Mouse (Mus musculus) heart, adult 18-20 months (tissue): ENCODE results near the gene Nckap5. TPM values are rescaled to one million over a fixed set of nuclear protein-coding genes. Genes with fewer than 3 reads are reported as not detected.

Experiments
- DNase-seq, 2 experiments: peaks; one replicate each; pipeline ENCODE4 v3.0.0; 2021 to 2022; ENCODE audit warnings: mixed read lengths in 1 of 2
- total RNA-seq, 2 experiments: library from RNA; stranded (reverse); gene quantifications; 2 replicates each; pipeline ENCODE4 v1.2.3; 2021

The Nckap5 gene
- total RNA-seq, 2 experiments from 2014 or later: 8.8 to 10.9 TPM

DNA sequence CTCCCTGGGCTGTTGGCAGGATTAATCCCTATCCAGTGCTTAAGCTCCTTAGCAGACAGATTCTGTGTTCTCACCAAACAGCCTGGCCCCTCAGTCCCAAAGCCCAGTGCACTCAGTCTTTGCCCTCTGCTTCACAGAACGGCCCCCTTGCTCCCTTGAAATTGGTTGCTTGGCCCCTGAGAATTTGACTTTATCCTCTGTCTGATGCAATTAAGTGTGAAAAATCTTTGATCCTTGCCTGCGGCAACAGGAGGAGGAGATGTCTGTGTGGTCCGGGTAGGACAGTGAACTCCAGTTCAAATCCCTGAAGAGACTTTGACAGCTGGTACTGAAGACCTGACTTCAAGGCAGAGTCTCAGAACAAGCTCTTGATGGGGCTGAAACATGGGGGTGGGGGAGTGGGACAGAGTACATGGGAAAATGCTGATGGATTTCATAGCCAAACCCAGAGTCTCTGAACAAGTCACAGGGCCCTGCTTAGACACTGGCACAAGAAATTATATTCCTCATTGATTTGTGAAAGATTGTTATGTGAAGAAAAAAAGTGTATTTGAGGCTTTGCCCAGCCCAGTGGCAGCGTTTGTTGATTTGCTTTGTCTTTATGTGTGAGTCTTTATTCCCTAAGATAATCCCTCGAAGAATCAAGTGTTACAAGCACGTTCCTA, 65.0 kb downstream of the Nckap5 start:
- no peak for DNase-seq

DNA sequence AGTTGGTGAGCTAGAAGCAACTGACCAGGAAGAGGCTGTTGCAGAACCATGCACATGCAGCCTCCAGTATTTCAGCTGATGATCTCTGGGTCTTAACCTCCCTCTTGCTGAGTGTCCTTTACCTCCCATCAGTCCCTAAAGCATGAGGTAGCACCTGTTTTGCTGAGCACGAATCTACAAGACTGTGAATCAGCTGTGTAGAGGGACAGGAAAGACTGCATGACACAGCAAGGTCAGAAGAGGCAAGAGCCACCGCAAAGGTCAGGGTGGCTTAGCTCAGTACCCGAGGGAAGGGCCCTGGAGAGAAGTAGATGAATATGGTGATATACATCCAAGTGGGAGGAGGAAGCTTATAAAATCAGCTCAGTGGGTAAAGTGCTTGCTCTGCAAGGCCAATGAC, 66.4 kb downstream of the Nckap5 start:
- DNase-seq: no peak

DNA sequence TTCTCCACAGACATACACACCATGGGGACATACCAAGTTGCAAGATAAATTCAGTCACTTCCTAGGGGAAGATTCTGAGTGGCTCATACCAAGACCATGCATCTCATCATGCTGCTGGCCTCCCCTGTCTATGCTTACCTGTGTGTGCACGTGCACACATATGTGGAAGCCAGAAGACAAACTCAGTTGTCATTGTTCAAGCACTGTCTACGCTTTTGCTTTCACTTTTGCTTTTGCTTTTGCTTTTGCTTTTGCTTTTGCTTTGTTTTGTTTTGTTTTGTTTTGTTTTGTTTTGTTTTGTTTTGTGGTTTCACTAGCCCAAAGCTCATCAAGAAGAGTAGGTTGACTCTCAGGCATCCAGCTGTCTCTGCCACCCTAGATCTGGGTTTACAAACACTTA, 67.4 kb downstream of the Nckap5 start:
- no peak for DNase-seq

DNA sequence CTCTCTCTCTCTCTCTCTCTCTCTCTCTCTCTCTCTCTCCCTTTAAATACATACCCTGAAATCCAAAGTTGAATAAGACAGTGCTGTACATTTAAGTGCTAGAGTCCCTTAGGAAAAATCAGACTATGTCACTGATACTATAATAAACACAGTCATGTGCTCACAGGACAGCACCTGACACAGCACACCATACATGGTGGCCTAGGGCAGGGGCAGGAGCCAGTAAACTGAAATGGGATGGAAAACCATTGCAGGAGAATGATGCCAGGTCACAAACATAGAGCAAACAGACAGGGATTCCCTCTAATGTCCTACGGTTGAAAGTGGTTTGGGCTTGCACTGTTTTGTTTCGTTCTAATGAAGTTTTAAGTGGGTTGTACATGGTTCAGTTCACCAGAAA, 70.2 kb downstream of the Nckap5 start:
- no peak for DNase-seq

DNA sequence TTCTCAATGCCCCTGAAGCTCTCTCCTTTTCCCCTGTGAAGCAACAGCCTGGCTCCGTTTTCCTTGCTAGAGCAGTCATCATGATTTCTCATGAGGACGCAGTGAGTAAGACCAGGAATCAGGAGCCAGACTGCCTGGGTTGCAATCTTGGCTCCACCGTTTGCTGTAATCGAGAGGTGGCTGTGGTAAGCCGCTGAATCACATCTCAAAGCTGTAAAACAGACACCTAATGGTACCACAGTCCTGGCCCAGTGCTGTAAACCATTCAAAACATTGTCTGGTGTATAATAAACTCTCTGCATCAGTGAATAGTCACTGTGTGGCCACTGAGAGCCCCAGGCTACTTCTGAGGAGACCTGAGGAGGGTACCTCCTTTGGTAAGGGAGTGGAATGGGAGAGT, 74.9 kb downstream of the Nckap5 start:
- DNase-seq: peak in 1 of 2 experiments; percentile 14

DNA sequence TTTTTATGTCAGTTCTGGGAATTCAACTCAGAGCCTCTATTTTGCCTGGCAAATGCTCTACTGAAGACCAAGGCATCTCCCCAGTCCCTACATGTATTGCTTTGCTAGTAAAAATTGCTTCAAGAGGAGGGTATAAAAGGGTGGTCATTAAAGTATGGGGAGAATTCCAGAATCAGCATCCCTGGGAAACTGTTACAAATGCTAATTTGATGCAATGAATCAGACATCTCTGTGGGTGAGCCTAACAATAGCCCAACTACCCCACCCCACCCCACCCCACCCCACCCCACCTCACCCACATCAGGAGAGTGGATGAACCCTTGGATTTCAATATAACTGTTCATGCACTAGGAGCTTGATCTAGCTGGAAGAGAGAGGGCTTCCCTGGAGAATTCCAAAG, 77.0 kb downstream of the Nckap5 start:
- no peak for DNase-seq

DNA sequence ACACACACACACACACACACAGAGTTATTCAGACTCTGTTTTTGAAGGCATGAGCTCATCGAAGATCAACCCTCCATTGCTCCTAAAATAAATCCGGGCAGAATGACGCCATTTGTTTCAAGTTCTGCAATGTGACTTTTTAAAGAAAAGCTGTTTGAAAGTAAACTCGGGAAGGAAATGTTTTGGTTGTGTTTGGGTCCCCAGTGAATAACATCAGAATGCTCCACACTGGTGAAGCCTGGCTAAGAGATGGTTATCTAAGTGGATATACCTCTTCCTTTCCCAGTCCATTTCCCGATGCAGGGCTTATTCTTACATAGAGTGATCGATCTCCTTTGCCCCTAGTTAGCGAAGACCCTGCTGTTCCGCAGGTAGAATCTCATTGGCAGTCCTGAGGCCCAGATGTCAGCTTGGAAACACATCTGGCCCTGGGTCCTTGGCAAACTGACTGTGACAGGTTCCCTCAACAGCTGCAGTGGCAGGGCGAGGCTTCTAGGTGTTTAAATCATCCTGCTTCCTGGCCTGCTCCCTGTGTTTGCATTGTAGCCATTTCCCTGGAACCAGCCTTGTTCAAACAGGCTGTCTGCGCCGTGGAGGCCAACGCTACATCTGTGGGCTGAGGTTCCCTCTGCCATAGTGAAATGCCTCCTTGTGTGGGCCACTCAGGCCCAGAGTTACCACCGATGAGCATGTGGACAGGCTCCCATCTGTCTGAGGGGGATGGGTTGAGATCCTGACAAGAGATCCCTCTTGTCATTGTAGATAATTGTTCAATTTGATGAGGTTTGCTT, 78.2 kb downstream of the Nckap5 start:
- no peak for DNase-seq

DNA sequence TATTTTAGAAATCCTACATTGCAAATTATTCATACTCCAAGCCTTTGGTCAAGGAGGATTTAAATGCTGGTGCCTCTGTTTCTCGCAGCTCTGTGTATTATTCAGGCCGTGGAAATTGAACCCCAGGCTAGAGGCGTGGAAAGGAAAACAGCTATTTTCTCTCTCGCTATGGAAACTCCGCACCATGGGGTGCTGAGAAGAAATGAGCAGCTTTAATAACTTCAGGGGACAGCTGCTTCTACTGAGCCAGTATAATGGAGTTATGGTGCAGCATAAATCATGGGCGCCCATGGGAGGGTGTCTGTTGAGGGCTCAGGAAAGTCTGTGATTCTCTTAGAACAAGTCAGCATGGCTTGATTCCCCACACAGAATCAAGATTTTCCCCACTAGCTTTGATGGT, 79.5 kb downstream of the Nckap5 start:
- DNase-seq: no peak

DNA sequence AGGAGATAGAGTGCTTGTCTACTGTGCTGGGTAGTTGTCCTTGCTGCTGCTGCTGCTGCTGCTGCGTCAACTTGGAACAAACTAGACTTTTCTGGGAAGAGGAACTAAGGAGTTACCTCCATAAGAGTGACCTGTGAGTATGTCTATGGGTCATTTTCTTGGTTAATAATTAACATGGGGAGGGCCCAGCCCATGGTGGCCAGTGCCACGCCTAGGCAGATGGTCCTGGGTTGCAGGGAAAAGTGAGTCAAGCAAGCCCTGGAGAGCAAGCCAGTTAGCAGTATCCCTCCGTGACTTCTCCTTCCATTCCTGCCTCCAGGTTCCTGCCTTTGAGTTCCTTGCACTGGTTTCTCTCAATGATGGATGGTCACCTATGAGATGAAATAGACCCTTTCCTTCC, 80.4 kb downstream of the Nckap5 start:
- no peak for DNase-seq

DNA sequence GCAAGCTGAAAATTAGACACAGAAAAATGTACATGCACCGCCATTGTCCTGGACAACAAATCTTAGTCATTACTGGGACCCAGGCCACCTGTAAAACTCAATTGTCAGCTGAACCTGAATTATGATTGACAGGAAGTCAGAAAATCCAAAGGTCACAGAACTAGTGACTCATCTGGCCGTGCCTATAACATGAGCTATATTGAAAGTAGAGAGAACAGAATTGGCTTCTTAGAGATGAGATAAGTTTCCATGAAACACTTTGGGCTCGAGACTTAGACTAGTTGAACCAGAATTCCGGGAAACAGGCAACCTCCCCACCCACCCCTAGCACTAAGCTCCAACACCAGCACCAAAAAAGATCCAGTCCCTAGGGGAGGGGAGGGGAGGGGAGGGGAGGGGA, 82.7 kb downstream of the Nckap5 start:
- DNase-seq: no peak

DNA sequence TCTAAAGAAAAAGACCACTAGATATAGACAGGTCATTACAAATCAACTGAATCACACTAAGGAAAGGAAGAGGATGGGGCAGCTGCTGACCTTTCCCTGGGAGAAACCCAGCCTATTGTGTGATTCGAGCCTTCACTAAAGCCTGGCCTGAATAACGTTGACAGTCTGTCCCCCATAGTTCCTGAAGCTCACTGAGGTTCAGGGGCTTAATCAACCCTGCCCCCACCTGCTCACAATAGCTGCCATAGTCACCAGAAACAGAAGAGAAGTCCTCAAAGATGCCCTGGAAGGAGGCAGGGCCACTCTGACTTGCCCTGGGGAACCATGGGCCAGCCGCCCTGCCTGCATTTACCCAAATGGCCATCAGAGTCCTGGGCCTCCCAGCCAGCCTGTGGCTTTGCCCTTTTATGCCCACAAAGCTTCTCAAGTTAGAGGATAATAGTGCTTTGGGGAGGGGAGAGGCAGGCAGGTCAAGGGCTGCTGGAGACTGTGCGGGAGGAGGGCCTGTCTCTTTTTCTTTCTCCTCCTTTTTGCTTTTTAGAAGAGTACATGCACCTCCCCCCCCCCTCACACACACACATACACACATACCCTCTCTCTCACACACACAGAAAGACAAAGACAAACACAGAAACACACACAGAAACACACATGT, 85.0 kb downstream of the Nckap5 start:
- DNase-seq: no peak

DNA sequence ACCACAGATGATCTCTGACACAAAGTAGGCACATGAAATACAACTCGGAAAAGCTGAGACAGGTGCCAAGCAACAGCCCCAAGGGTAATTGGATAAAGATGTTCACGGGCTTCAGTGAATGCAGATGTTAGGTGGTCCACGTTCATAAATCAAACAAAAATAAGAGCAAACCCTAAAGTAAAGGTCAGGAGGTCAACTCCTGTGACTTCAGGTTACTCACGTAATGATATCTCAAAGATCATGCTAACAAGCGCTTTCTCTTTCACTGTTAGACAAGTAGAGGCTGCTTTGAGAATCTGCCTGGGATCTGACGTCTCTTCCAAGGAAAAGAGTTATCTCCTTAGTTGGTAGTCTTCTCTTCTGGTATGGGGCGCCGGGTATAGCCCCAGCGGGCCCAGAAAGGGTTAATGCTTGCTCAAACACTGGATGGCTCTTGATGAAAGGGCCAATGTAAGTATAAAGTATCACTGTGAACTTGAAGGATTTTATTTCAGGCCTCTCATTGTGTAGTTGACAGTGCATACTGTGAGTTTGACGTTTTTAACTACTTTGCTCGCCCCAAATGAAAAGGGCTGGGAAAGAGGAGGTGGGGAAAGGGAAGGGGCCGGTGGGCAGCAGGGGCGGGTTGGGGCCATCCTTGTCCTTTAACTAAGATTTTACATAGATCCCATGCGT, 85.8 kb downstream of the Nckap5 start:
- no peak for DNase-seq

DNA sequence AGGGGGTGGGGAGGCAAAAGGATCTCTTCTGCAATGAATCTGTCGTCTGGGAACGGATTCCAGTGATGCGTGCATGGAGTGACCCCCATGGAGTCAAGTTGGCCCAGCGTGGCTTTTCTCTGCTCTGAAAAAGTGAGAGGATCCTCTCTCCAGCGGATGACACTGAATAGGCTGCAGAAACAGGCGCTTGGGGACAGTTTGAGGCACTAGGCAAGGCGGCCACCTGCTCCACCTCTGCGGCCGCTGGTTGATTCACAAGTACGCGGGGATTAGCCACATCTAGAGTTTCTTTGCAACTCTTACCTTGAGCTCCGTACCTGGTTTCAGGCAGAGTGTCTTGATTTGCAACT, 92.3 kb downstream of the Nckap5 start:
- no peak for DNase-seq

DNA sequence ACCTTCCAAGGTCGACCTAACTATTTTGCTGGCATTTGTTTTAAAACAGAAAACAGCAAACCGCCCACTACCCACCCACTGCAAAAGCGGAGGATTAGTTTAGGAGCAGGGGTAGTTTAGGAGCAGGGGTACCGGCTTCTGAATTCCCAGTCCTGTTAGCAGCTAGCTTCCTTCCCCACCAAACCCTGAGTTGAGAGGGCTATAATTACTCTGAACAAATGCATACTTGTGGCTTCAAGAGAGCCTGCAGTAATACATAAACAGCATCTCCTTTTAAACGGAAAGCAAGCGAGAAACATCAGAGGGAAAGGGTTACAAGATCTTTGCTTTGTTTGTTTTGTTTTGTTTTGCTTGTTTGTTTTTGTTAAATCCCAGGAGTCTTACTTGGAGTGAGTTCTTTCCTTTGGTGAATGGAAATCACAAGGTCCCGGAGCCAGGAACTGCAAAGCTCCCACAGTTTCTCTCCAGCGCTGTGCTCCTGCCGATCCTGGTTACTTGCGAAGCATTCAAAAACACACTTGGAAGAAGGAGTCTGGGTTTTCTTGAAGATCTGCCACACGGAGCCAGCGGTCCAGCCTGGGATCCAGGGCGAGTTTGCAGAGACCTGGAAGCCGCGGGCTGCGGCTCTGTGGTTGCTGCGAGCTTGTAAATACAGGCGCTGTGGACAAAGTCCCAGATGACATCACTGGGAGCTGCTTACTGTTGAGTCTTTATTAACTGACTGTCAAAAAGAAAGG, 92.9 kb downstream of the Nckap5 start:
- DNase-seq: peak; percentile 55 to 71

DNA sequence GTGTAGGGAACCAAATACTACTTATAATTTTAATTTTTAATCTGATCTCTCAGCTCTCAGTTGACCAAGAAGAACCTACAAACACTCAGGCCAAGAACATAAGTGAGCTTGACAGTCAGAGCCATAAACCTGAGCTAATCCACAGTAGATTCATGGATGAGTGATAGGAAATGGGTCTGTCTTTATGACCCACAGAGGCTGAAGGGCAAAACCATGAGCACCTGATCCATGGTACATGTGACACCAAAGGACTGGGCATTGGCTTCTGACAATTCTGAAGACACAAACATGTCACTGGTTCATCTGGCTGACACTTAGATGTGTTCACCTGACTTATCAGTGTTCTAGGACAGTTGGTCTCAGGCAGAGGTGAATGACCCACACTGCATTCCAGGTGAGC, 98.9 kb downstream of the Nckap5 start:
- no peak for DNase-seq

DNA sequence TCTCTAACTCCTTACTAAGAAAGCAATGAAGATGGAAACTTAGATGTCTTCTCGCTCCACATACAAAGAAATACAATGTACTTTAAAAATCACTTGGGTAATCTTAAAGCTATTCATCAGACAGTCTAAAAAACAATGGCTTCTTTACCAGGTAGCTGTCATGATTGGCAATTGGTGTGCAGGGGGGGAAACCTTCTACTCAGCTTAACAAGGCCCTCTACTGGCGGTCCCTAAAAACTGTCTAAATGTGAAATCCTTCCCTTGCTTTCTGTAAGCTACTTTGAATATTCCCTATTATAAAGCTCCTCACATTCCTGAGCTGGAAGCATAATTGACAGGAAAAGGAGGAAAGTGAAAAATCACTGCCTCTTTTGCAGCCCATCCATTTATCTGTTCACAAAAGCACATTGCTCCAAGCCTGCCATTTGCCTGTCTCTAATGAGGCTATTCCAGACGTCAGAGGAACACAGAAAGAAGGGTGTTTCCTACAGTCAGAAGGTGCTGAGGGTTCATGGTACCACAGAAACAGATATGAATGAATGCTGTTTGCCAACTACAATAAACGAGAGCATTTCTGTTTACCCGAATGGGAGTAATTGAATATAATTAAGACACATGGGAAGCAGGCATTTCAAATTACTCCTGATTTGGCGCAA, 104.1 kb downstream of the Nckap5 start:
- peak; percentile 3 to 14 for DNase-seq

DNA sequence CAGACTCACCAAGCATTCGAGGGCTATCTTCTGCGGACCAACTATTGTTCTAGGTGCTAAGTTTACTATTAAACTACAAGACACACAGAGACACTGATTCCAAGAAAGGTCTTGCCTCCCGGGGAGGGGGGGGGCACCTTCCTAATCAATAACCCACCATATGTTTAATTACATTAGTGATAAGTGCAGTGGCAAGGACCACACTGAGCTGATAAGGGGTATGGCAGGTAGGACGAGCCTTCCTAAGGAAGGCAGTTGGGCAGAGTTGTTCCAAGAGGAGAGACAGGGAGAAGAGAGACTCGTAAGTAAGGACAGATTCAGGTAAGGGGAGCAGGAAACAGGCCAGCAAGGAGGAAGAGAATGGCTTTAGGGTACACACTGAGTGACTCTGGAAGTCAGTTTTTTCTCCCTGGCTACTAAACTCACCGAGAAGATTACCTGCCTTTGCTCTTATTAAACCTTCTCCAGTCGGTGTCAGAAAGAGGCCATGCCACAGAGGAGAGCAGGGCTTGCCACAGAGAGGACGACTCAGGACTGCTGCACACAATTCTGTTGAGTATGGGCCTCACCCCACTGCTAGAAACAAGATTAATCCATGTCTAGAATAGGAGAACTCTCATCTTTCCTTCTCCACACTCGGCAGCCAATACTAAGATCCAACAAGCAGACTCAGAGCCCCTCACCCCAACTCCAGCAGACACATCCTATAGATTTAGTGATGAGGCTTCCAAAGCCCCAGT, 104.8 kb downstream of the Nckap5 start:
- no peak for DNase-seq

DNA sequence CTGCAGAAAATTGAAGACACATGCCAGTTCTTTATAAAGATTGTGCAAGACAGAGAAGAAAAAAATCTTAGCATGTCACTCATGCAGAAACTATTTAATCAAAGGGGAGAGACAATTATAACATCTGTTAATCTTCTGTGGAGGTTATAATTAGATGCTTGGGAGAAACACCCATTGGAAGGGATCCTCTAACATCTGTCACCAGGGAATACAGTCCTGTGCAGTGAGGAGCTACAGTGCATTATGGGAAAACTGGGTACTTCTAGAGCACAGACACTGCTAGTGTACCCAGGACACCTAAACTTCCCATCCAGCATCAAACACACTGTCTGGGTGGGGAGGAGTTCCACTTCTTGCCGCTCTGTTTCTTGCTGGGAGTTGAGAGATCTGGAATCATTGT, 108.7 kb downstream of the Nckap5 start:
- no peak for DNase-seq

DNA sequence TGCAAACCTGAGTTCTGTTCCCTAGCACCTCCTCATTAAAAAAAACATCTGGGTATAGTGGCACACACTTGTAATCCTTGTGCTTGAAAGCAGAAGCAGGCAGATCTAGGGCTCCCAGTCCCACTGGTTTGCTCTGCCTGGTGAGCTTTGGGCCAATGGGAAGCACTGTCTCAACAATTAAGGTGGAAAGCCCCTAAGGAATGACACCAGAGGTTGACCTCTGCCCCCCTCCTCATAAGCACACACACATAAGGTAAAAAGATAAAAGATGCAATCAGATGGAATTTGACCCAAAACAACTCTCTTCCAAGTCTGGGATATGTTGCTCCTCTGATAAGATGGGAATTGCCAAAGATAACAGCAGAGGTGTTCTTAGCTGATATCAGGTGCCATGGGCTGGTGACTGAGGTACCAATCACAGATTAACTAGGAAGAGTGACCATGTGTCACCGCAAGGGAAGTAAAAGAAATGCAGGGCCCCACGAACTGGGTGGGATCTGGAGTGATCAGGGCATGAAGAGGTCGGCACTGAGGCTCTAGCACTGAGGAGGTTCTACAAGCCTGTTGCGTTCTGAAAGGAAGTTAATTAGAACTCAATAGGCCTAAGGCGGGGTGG, 110.8 kb downstream of the Nckap5 start:
- DNase-seq: no peak

DNA sequence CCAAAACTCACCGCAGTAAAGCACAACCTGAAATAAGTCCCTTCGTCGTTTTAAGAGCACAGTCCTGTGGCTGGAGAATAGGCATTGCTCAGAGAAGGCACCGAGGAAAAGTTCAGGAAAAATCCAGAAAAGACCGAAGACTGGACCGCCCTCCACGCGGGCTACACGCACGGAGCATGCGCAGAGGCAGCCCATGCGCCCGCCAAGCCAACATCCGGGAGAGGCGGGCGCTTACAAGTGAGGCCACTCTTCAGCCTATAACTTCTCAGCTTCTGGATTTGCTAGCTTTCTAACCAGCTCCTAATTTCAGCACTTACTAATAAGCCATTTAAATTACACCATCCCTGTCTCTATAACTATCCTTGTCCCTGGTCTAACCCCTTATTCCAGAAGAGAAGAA, 124.0 kb downstream of the Nckap5 start:
- DNase-seq: no peak

DNA sequence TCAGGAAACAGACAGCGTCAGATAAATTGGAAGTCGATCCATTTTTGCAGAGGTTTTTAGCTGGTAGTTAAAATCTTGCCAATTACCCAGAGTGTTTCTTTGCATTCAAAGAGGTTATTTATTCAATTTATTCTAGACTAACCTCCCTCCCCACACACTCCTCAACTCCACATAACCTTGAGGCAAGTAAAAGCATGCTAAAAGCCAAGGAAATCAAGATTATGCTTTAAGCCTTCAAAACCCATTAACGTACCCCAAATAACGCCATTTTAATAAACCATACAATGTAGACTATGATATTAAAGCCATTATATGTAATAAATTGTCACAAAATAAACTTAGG, 129.7 kb downstream of the Nckap5 start:
- no peak for DNase-seq
